8 mouse cellular contexts compared by ENCODE assay signal in genomic region chr2:119047849-119048248, GRCm38 (mm10). TPM values are rescaled to one million over a fixed set of nuclear protein-coding genes. Genes with fewer than 3 reads are reported as not detected.
A peak's percentile ranks its signal among the peaks of the same experiment; 100 is the strongest.
DNase-seq lines count a peak whose midpoint lies in the region; ATAC-seq and TF ChIP-seq lines count a peak whose summit lies in the region.

No protein-coding gene starts in this region.

- peak overlapping the region; percentile 88 for H3K9ac ChIP-seq in heart, embryonic 14.5 days (ENCODE audit: low read length)
- peak overlapping the region; percentile 13; the same call in 1 of the 2 replicates for H3K9ac ChIP-seq in hindbrain, embryonic 15.5 days
- H3K9ac ChIP-seq in midbrain, postnatal 0 days (replicated peaks; ENCODE audit: low read length, poor library complexity, severe bottlenecking): no peak overlapping the region

- H3K27ac ChIP-seq in heart, embryonic 14.5 days (replicated peaks in 1 of 2; ENCODE audit: control insufficient read depth in 1 of 2, insufficient read depth in 1 of 2, low read depth in 2 of 2, low read length in 2 of 2): 0 out of 4 replicates have a peak overlapping the region, but pooled peaks of 1 of the 2 experiments have one; percentile 88
- H3K27ac ChIP-seq in hindbrain, embryonic 15.5 days (replicated peaks): no peak overlapping the region
- no peak overlapping the region for H3K27ac ChIP-seq in midbrain, postnatal 0 days (ENCODE audit: low read depth, low read length)

- TF ChIP-seq POLR2A in brain, embryonic 14.5 days (IDR thresholded peaks at IDR 0.05; ENCODE audit: borderline replicate concordance, extremely low read depth, insufficient read depth, insufficient read length, poor library complexity, severe bottlenecking): no peak

- H3K9me3 ChIP-seq in heart, embryonic 14.5 days (ENCODE audit: control insufficient read depth, low read length): no peaks in the 10 kb centered on the region
- no peaks in the 10 kb centered on the region for H3K9me3 ChIP-seq in hindbrain, embryonic 15.5 days
- H3K9me3 ChIP-seq in midbrain, postnatal 0 days (ENCODE audit: low read length): no peaks in the 10 kb centered on the region

- 21% methylated on average over 4 of the region's 4 CpGs for WGBS in heart, embryonic 14.5 days
- WGBS in hindbrain, embryonic 15.5 days: 23% methylated on average over 4 of the region's 4 CpGs
- WGBS in midbrain, postnatal 0 days: 23% methylated on average over 4 of the region's 4 CpGs

- peaks cover 0 to 7% of the 10 kb centered on the region in 2 experiments; a peak in 2 of 4 replicates for H3K4me1 ChIP-seq in heart, embryonic 14.5 days (ENCODE audit: control insufficient read depth in 2 of 2, insufficient read depth in 2 of 2, low read length in 2 of 2)
- 0 out of 2 replicates have a peak, but pooled peaks cover 4% of the 10 kb centered on the region for H3K4me1 ChIP-seq in hindbrain, embryonic 15.5 days (replicated peaks)
- no peaks in the 10 kb centered on the region for H3K4me1 ChIP-seq in midbrain, postnatal 0 days (ENCODE audit: insufficient read depth, low read length)

- peak overlapping the region; percentile 56 to 87 for H3K4me3 ChIP-seq in heart, embryonic 14.5 days (ENCODE audit: control insufficient read depth in 1 of 2, insufficient read depth in 1 of 2, low read depth in 1 of 2, low read length in 2 of 2)
- peak overlapping the region; percentile 62 for H3K4me3 ChIP-seq in hindbrain, embryonic 15.5 days
- peak overlapping the region; percentile 88 for H3K4me3 ChIP-seq in midbrain, postnatal 0 days (ENCODE audit: low read depth, low read length)

- H3K36me3 ChIP-seq in heart, embryonic 14.5 days (ENCODE audit: control insufficient read depth, insufficient read depth, low read length): no peaks in the 10 kb centered on the region
- no peaks in the 10 kb centered on the region for H3K36me3 ChIP-seq in hindbrain, embryonic 15.5 days
- no peaks in the 10 kb centered on the region for H3K36me3 ChIP-seq in midbrain, postnatal 0 days (ENCODE audit: insufficient read depth, low read length)

- TF ChIP-seq CTCF in brain, embryonic 14.5 days (IDR thresholded peaks at IDR 0.05; ENCODE audit: borderline replicate concordance, extremely low read depth, insufficient read depth, insufficient read length): no peak
- TF ChIP-seq CTCF in midbrain, postnatal 0 days (IDR thresholded peaks at IDR 0.05): no peak

- ATAC-seq in heart, embryonic 14.5 days (ENCODE audit: insufficient number of reproducible peaks, insufficient read depth, low FRiP score, low read depth): no peak
- no peak for ATAC-seq in hindbrain, embryonic 15.5 days (ENCODE audit: low FRiP score, low read depth)
- ATAC-seq in midbrain, postnatal 0 days (ENCODE audit: low FRiP score): no peak
- no peak for ATAC-seq in CD4-positive, CD25-positive, alpha-beta regulatory T cell, adult 4 months

- DNase-seq in heart, adult 9 months (ENCODE audit: low spot score in 2 of 2): no peak
- DNase-seq in brain, embryonic 14.5 days (ENCODE audit: low read depth): peak; percentile 17
- no peak for DNase-seq in midbrain, postnatal 0 days (ENCODE audit: low spot score)
- DNase-seq in layer of hippocampus, postnatal 14 days (ENCODE audit: low spot score in 2 of 2): no peak
- DNase-seq in thymus, postnatal 36 days: no peak

- H3K27me3 ChIP-seq in heart, embryonic 14.5 days (ENCODE audit: control insufficient read depth, insufficient read depth, low read length): no peaks in the 10 kb centered on the region
- H3K27me3 ChIP-seq in hindbrain, embryonic 15.5 days: no peaks in the 10 kb centered on the region
- no peaks in the 10 kb centered on the region for H3K27me3 ChIP-seq in midbrain, postnatal 0 days (ENCODE audit: insufficient read depth, low read length)

- peak overlapping the region; percentile 71 for H3K4me2 ChIP-seq in heart, embryonic 14.5 days (ENCODE audit: low read length)
- H3K4me2 ChIP-seq in hindbrain, embryonic 15.5 days: peak overlapping the region; percentile 86
- peak overlapping the region; percentile 77 for H3K4me2 ChIP-seq in midbrain, postnatal 0 days (ENCODE audit: low read depth, low read length, poor library complexity, severe bottlenecking)

RNA-seq across cellular contexts. Expression of gene Knl1, which starts 0.9 kb away (rescaled TPM):
- 25.6 and 29.5 TPM in 2 replicates for polyA plus RNA-seq in heart, embryonic 14.5 days (2014; fragmentation: Nextera tagmentation; extraction: Ambion mirVana)
- 2.4 and 3.3 TPM in 2 replicates for polyA plus RNA-seq in brain, embryonic 14.5 days (2012; rRNA removed)
- polyA plus RNA-seq in hindbrain, embryonic 15.5 days (2015; fragmentation: Nextera tagmentation; extraction: Ambion mirVana): 10.3 and 11.8 TPM in 2 replicates
- total RNA-seq in midbrain, postnatal 0 days (2014; rRNA removed): 1.5 and 2.3 TPM in 2 replicates
- polyA plus RNA-seq in midbrain, postnatal 0 days (2015; fragmentation: Nextera tagmentation; extraction: Ambion mirVana): 1.9 and 3.7 TPM in 2 replicates
- total RNA-seq in layer of hippocampus, postnatal 14 days (2021): 1 to 10 TPM in 1 of 2 experiments, under 1 TPM in 1; 0.95 to 1.2 TPM
- 10 to 100 TPM in 1 of 2 experiments, 1 to 10 TPM in 1; 3.5 to 13.5 TPM for polyA plus RNA-seq in CD4-positive, CD25-positive, alpha-beta regulatory T cell, adult 4 months (2017; shearing (Covaris generic))

RNA-seq across cellular contexts. Expression of gene Rpusd2, which starts 13.3 kb away (rescaled TPM):
- polyA plus RNA-seq in heart, embryonic 14.5 days (2014; fragmentation: Nextera tagmentation; extraction: Ambion mirVana): 3.3 and 4.5 TPM in 2 replicates
- polyA plus RNA-seq in brain, embryonic 14.5 days (2012; rRNA removed): 8.0 and 8.4 TPM in 2 replicates
- polyA plus RNA-seq in hindbrain, embryonic 15.5 days (2015; fragmentation: Nextera tagmentation; extraction: Ambion mirVana): 3.7 and 4.8 TPM in 2 replicates
- total RNA-seq in midbrain, postnatal 0 days (2014; rRNA removed): 10.1 and 10.2 TPM in 2 replicates
- polyA plus RNA-seq in midbrain, postnatal 0 days (2015; fragmentation: Nextera tagmentation; extraction: Ambion mirVana): 2.9 and 3.2 TPM in 2 replicates
- total RNA-seq in layer of hippocampus, postnatal 14 days (2021): 1 to 10 TPM; 6.0 to 6.1 TPM
- polyA plus RNA-seq in CD4-positive, CD25-positive, alpha-beta regulatory T cell, adult 4 months (2017; shearing (Covaris generic)): 1 to 10 TPM; 1.3 to 2.3 TPM

RNA-seq across cellular contexts. Expression of gene Ccdc32, which starts 18.7 kb away (rescaled TPM):
- 17.7 and 17.9 TPM in 2 replicates for polyA plus RNA-seq in heart, embryonic 14.5 days (2014; fragmentation: Nextera tagmentation; extraction: Ambion mirVana)
- 20.9 and 23.0 TPM in 2 replicates for polyA plus RNA-seq in brain, embryonic 14.5 days (2012; rRNA removed)
- 37.0 and 39.0 TPM in 2 replicates for polyA plus RNA-seq in hindbrain, embryonic 15.5 days (2015; fragmentation: Nextera tagmentation; extraction: Ambion mirVana)
- total RNA-seq in midbrain, postnatal 0 days (2014; rRNA removed): 26.5 and 44.7 TPM in 2 replicates
- polyA plus RNA-seq in midbrain, postnatal 0 days (2015; fragmentation: Nextera tagmentation; extraction: Ambion mirVana): 49.4 and 51.8 TPM in 2 replicates
- total RNA-seq in layer of hippocampus, postnatal 14 days (2021): 10 to 100 TPM; 62.5 to 63.6 TPM
- 10 to 100 TPM; 24.2 to 30.7 TPM for polyA plus RNA-seq in CD4-positive, CD25-positive, alpha-beta regulatory T cell, adult 4 months (2017; shearing (Covaris generic))
